Mouse (Mus musculus) ES-E14 (cell line): ENCODE measurements at regions not wholly inside any gene's neighbourhood (a gene's known extent, or its start where the extent isn't known, plus 50 kb on each side); places are given as distances from the start of the nearest gene placed in this dataset.

ENCODE experiments used
- DNase-seq: peaks from one replicate; pipeline ENCODE4 v3.0.0-alpha.2; 2013; ENCODE audit warnings: low read depth, low spot score
- H3K27ac ChIP-seq: 2 replicates; pipeline ENCODE4 v1.5.1; 2012; ENCODE audit warnings: low read depth, mild to moderate bottlenecking, low read length, moderate library complexity, mixed read lengths; ENCODE audit not compliant: poor library complexity, insufficient read depth, severe bottlenecking
- H3K36me3 ChIP-seq: 2 replicates; pipeline ENCODE4 v1.6.1; 2012; ENCODE audit warnings: mild to moderate bottlenecking, low read length, moderate library complexity, mixed read lengths; ENCODE audit not compliant: control insufficient read depth, poor library complexity, insufficient read depth, severe bottlenecking
- H3K4me1 ChIP-seq, 2 experiments: fragments of 150-350 bp in 1 of 2; sonication (generic) in 1 of 2; 2 replicates each; pipeline ENCODE4 v1.6.1; 2012; ENCODE audit warnings: low read length in 2 of 2, mild to moderate bottlenecking in 1 of 2, mixed read lengths in 1 of 2; ENCODE audit not compliant: control insufficient read depth in 2 of 2, insufficient read depth in 2 of 2, poor library complexity in 1 of 2
- H3K4me3 ChIP-seq, 2 experiments: fragments of 150-350 bp in 1 of 2; sonication (generic) in 1 of 2; 2 replicates each; pipeline ENCODE4 v1.5.1; 2012; ENCODE audit warnings: low read length in 2 of 2, low read depth in 1 of 2, mild to moderate bottlenecking in 1 of 2, mixed read lengths in 1 of 2; ENCODE audit not compliant: insufficient read depth in 1 of 2, poor library complexity in 1 of 2, severe bottlenecking in 1 of 2
- H3K9ac ChIP-seq: 2 replicates; pipeline ENCODE4 v1.6.1; 2012; ENCODE audit warnings: low read depth, mild to moderate bottlenecking, low read length, mixed read lengths; ENCODE audit not compliant: poor library complexity, insufficient read depth, severe bottlenecking
- H3K9me3 ChIP-seq: fragments of 150-350 bp; sonication (generic); 2 replicates; pipeline ENCODE4 v1.6.1; 2012; ENCODE audit warnings: low read depth, mild to moderate bottlenecking, low read length; ENCODE audit not compliant: control insufficient read depth, insufficient read depth
- CHD2 ChIP-seq: IDR thresholded peaks from 2 replicates; pipeline ENCODE4 v1.6.1; 2014; ENCODE audit warnings: mild to moderate bottlenecking, low read depth, low read length, inconsistent platforms
- HCFC1 ChIP-seq: IDR thresholded peaks from 2 replicates; pipeline ENCODE4 v1.6.1; 2012; ENCODE audit warnings: low read length, inconsistent platforms, borderline replicate concordance; ENCODE audit not compliant: insufficient read depth
- MAFK ChIP-seq: IDR thresholded peaks from 2 replicates; pipeline ENCODE4 v1.6.1; 2014; ENCODE audit warnings: mild to moderate bottlenecking, low read depth, low read length, inconsistent platforms; ENCODE audit not compliant: insufficient read depth
- ZC3H11A ChIP-seq: IDR thresholded peaks from 2 replicates; pipeline ENCODE4 v1.6.1; 2012; ENCODE audit warnings: low read depth, mild to moderate bottlenecking, inconsistent platforms, low read length, borderline replicate concordance
- ZNF384 ChIP-seq: IDR thresholded peaks from 2 replicates; pipeline ENCODE4 v1.6.1; 2012; ENCODE audit warnings: low read depth, low read length, inconsistent platforms
- in situ Hi-C, 2 experiments: fragments of 600-800 bp; cut with MboI; formaldehyde crosslinking; loops; one replicate each; pipeline ENCODE4 v1.15.1; 2025; ENCODE audit warnings: low sequenced_read_pairs in 2 of 2, inconsistent platforms in 1 of 2; ENCODE audit not compliant: unreplicated experiment in 2 of 2

DNA sequence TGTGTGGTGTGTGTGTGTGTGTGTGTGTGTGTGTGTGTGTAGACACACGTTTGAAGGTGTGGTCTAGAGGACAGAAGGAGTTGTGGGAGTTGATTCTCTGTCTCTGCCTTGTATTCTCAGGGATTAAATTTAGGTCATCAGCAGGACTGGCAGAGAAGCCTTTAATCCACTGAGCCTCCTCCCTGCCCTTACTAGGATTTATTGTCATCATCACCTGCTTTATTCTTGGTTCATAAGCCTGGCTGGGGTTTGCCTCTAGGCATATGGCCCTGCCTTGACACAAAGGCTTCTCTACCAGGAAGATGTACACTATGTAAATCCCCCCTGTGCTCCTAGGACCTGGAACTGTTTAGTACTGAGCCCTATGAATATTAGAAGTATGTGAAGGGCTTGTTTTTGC, 433.6 kb upstream of the Gulo start:
- Histone ChIP-seq H3K36me3 (no peaks in the 10 kb centered on the region; the same call in 1 of the 2 replicates), H3K9ac (no peak overlapping the region), H3K4me3 (no peak overlapping the region), H3K9me3 (no peaks in the 10 kb centered on the region), H3K27ac (no peak overlapping the region), H3K4me1 (no peaks in the 10 kb centered on the region)
- in situ Hi-C loops = no loop called here
- no peak for DNase-seq
- TF ChIP-seq CHD2 (no peak), HCFC1 (no peak), MAFK (no peak), ZC3H11A (no peak)

DNA sequence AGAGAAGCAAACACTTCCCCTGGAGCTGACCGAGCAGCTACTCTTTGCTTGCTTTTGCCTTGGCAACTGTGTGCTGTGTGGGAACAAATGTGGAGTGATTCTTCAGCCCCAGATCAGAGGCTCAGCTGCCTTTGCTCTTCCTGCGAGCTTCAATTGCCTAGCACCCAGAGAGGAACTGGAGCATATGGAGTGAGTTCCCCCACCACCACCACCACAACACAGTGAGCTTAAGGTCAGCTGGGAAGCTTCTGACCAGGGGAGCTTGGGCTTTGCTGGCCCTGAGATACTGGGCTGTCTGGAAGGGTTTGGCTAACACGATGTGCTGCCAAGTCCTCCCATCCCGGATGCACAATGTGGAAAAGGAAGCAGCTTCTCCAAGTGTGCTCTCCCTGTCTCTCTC, 432.8 kb upstream of the Gulo start:
- no peak for DNase-seq
- H3K9me3 ChIP-seq = no peaks in the 10 kb centered on the region
- no peak overlapping the region for H3K4me3 ChIP-seq
- in situ Hi-C loops = no loop called here
- TF ChIP-seq MAFK = no peak
- TF ChIP-seq CHD2 = no peak
- no peak for TF ChIP-seq HCFC1
- no peak for TF ChIP-seq ZNF384
- no peak for TF ChIP-seq ZC3H11A
- no peaks in the 10 kb centered on the region; the same call in 1 of the 2 replicates for H3K36me3 ChIP-seq
- no peak overlapping the region for H3K9ac ChIP-seq
- no peaks in the 10 kb centered on the region for H3K4me1 ChIP-seq
- no peak overlapping the region for H3K27ac ChIP-seq

DNA sequence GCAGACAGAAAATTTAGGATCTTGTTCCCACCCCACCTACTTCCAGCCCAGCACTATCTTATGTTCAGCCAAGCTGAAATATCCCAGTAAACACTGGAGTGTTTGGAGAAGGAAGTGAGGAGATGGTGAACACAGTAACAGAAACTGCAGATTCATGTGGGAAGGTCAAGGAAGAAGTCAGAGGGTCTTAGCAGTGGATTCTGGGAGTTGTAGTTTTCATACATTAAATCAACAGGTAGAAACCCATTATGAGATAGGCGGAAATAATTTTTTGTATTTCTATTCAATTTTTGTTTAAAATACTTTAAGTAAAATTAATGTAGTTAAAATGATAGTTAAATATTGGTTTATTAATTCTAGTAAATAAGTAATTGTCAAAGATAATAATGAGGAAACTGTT, 429.6 kb upstream of the Gulo start:
- no peak overlapping the region for H3K27ac ChIP-seq
- in situ Hi-C loops = no loop called here
- no peak overlapping the region for H3K9ac ChIP-seq
- H3K4me3 ChIP-seq = no peak overlapping the region
- no peak for DNase-seq
- H3K36me3 ChIP-seq = no peaks in the 10 kb centered on the region
- no peaks in the 10 kb centered on the region for H3K4me1 ChIP-seq
- no peak for TF ChIP-seq ZC3H11A
- TF ChIP-seq MAFK = no peak
- TF ChIP-seq CHD2 = no peak
- TF ChIP-seq ZNF384 = no peak
- TF ChIP-seq HCFC1 = peak; percentile 74; the same call in 1 of the 2 replicates
- H3K9me3 ChIP-seq = no peaks in the 10 kb centered on the region

DNA sequence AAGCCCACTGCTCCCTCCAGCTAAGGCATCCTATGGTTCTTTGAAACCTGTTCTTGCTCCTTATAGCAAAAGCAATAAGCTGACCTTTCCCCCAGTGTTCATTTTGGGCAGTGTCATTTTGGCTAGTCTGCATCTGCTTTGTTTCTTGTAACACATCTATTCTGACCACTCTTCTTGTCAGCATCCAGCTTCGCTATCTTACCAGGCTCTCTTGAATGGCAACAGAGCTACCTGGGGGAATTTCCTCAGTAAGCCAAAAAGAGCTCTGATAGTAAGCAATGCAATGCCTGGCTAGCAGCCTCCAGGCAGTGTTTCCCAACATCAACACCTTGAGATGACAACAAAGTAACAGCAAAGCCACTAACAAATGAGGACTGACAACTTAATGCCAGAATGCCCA, 429.0 kb upstream of the Gulo start:
- no peak overlapping the region for H3K9ac ChIP-seq
- TF ChIP-seq ZC3H11A (no peak), HCFC1 (no peak)
- no peaks in the 10 kb centered on the region for H3K4me1 ChIP-seq
- no peak overlapping the region for H3K27ac ChIP-seq
- no peak for DNase-seq
- H3K4me3 ChIP-seq = no peak overlapping the region
- in situ Hi-C loops = no loop called here
- no peaks in the 10 kb centered on the region for H3K36me3 ChIP-seq
- H3K9me3 ChIP-seq = no peaks in the 10 kb centered on the region

DNA sequence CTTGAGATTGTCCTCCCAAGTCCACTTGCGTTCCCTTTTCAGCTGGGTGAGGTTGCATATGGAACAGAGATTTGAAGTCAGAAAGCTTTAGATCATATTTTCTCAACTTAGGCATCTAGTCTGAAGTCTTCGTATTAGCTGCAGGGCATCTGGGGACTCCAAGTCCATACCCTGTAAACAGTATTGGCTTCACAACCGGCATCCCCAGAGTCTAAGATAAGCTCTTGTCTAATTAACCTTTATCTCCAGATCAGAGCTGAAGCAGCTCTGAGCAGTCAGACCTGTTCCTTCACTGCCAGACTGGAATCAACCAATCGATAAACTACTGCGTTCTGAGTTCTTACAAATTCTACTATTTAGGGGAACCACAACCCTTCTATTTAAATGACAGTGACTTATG, 422.6 kb upstream of the Gulo start:
- Histone ChIP-seq H3K4me1 (no peaks in the 10 kb centered on the region), H3K27ac (no peak overlapping the region), H3K9ac (no peak overlapping the region), H3K4me3 (no peak overlapping the region), H3K9me3 (no peaks in the 10 kb centered on the region), H3K36me3 (no peaks in the 10 kb centered on the region)
- TF ChIP-seq CHD2 (no peak), ZC3H11A (no peak), MAFK (no peak), ZNF384 (no peak), HCFC1 (no peak)
- no peak for DNase-seq
- in situ Hi-C loops = no loop called here
